Comparison of ENCODE assay signal across 8 mouse cellular contexts in genomic region chr13:114387521-114388171, GRCm38 (mm10). TPM values are rescaled to one million over a fixed set of nuclear protein-coding genes. Genes with fewer than 3 reads are reported as not detected.
DNase-seq lines count a peak whose midpoint lies in the region; ATAC-seq and TF ChIP-seq lines count a peak whose summit lies in the region.

No protein-coding gene starts in this region.

- peak; percentile 96 for DNase-seq in gastrocnemius, postnatal 10 days
- DNase-seq in induced T-regulatory cell, adult 2 months (ENCODE audit: low read depth), result peak; percentile 94
- peak; percentile 55 to 94 for DNase-seq in left cerebral cortex, adult 9 months (ENCODE audit: low spot score in 2 of 2)
- DNase-seq in right cerebral cortex, postnatal 14 days, result peak; percentile 98
- peak; percentile 91 to 92 for DNase-seq in urinary bladder, postnatal 36 days (ENCODE audit: low spot score in 2 of 2)

- peak overlapping the region; percentile 89 for H3K27ac ChIP-seq in cortical plate, adult 2 months (ENCODE audit: insufficient read depth, low read length)

- peak; percentile 86 for TF ChIP-seq POLR2A in cortical plate, adult 2 months (IDR thresholded peaks at IDR 0.05; ENCODE audit: extremely low read depth, insufficient read depth, low read length)

- H3K4me1 ChIP-seq in cortical plate, adult 2 months (ENCODE audit: control insufficient read depth, insufficient read depth, low read length), result no peaks in the 10 kb centered on the region

- ATAC-seq in activated CD4-positive, CD25-positive, alpha-beta regulatory T cell, adult 4 months, result peak; percentile 89
- ATAC-seq in megakaryocyte progenitor cell, adult 5-6 weeks (replicated peaks; ENCODE audit: poor library complexity), result peak; percentile 98

- no peak for TF ChIP-seq CTCF in cortical plate, adult 2 months (IDR thresholded peaks at IDR 0.05; ENCODE audit: extremely low read depth, insufficient read depth, low read length)

- H3K4me3 ChIP-seq in cortical plate, adult 2 months (ENCODE audit: insufficient read depth, low read length), result peak overlapping the region; percentile 90

RNA-seq across cellular contexts. Expression of gene Ndufs4, which starts 0.4 kb away (rescaled TPM):
- 100 to 1,000 TPM; 185 to 203 TPM for polyA plus RNA-seq in activated CD4-positive, CD25-positive, alpha-beta regulatory T cell, adult 4 months (2017; shearing (Covaris generic))
- 125 and 133 TPM in 2 replicates for polyA plus RNA-seq in cortical plate, adult 2 months (2012; rRNA removed)
- total RNA-seq in gastrocnemius, postnatal 10 days (2021), result 100 to 1,000 TPM; 332 to 384 TPM
- total RNA-seq in megakaryocyte progenitor cell, adult 5-6 weeks (2015), result 172 and 185 TPM in 2 replicates
- 143 and 155 TPM in 2 replicates for total RNA-seq in megakaryocyte progenitor cell, adult 5-6 weeks (2017)

Comparison
In these comparisons a context has a peak if more than half of its experiments do, and no peak if none do; other contexts are left out.
1. Peak in every context shown above with its lines: DNase-seq, ATAC-seq, H3K4me3 ChIP-seq and H3K27ac ChIP-seq.